Mouse (Mus musculus) kidney, adult 2 months (tissue): ENCODE measurements around the gene Pou4f2. TPM values are rescaled to one million over a fixed set of nuclear protein-coding genes. Genes with fewer than 3 reads are reported as not detected.

Experiments
- DNase-seq: peaks from one replicate; pipeline ENCODE4 v3.0.0; 2021
- H3K27ac ChIP-seq: fragments of 200-500 bp; 2 replicates; pipeline ENCODE4 v1.5.1; 2012; ENCODE audit warnings: low read depth, low read length, control low read depth, inconsistent platforms; ENCODE audit not compliant: insufficient read depth
- H3K27me3 ChIP-seq: fragments of 200-500 bp; replicated peaks from 2 replicates; pipeline ENCODE4 v1.6.1; 2012; ENCODE audit warnings: mild to moderate bottlenecking, moderate library complexity, low read length, inconsistent platforms; ENCODE audit not compliant: control insufficient read depth, insufficient read depth
- H3K36me3 ChIP-seq: fragments of 200-500 bp; 2 replicates; pipeline ENCODE4 v1.6.1; 2012; ENCODE audit warnings: mild to moderate bottlenecking, moderate library complexity, low read length, inconsistent platforms; ENCODE audit not compliant: control insufficient read depth, insufficient read depth
- H3K4me1 ChIP-seq: fragments of 200-500 bp; 2 replicates; pipeline ENCODE4 v1.6.1; 2011; ENCODE audit warnings: low read length; ENCODE audit not compliant: control insufficient read depth, insufficient read depth
- H3K4me3 ChIP-seq: fragments of 200-500 bp; 2 replicates; pipeline ENCODE4 v1.5.1; 2011; ENCODE audit warnings: mild to moderate bottlenecking, low read depth, low read length, control low read depth; ENCODE audit not compliant: insufficient read depth
- CTCF ChIP-seq: fragments of 200-500 bp; conservative IDR thresholded peaks from 2 replicates; pipeline ENCODE4 v1.5.1; 2011; ENCODE audit warnings: low read depth, mild to moderate bottlenecking, control low read depth, low read length, moderate library complexity, mixed read lengths; ENCODE audit not compliant: insufficient read depth, insufficient read length
- POLR2A ChIP-seq: fragments of 200-500 bp; IDR thresholded peaks from one replicate; pipeline ENCODE4 v1.6.1; 2011; ENCODE audit warnings: low read depth, low read length, control low read depth
- WGBS: fragments of 180-500 bp; shearing (Covaris S2); methylation state at CpG from one replicate; pipeline ENCODE4 v1.1.7; 2018; 5-methylcytosine and 5-hydroxymethylcytosine counted together
- polyA plus RNA-seq: library from polyadenylated mRNA; depleted of rRNA; stranded (reverse); fragments of >200 nt; gene quantifications from 2 replicates; pipeline ENCODE4 v1.2.3, GENCODE M21; 2012; rRNA removed

The Pou4f2 gene
- polyA plus RNA-seq, 1 experiment: not detected

DNA sequence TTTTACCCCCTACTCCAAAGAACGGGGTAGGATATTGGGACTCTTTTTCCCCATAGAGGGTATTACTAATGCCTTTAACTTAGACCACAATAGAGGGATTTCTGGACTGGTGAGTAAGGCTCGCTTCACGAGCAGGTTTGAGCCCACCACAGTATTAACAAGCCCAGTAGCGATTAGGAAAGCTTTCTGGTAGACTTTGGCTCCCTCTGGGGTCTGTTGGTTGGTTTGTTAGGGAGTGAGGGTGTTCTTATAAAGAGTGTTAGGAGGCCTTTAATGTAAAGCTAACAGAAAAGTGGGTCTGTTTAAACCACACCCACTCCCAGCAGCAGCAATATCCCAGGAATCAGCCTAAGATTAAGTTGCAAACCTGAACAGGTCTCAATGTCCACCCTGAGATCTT lies 17.2 kb downstream of the Pou4f2 start:
- WGBS: 34% methylated on average over 4 of the region's 4 CpGs
- no peak for DNase-seq
- Histone ChIP-seq H3K4me3 (no peak overlapping the region), H3K27ac (no peak overlapping the region), H3K36me3 (no peaks in the 10 kb centered on the region), H3K4me1 (no peaks in the 10 kb centered on the region), H3K27me3 (peaks cover 4% of the 10 kb centered on the region)
- TF ChIP-seq POLR2A: no peak
- TF ChIP-seq CTCF: no peak

DNA sequence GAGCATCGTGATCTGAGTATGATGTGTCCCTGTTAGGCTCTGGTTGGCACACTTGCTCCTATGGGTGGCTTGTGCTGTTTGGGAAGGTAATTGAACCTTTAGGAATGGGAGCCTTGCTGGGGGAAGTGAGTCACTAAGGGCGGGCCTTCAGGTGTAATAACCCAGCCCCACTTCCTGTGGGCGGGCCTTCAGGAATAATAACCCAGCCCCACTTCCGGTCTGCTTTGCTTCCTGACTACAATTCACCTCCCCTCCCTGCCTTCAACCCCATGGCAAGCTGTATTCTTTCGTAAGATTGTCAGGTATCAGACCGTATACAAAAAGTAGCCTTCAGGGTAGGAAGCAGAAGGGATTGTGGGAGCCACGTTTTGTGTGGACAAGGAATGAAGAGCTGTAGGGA lies 45.7 kb downstream of the Pou4f2 start:
- no peak for TF ChIP-seq POLR2A
- no peak for TF ChIP-seq CTCF
- no peaks in the 10 kb centered on the region for H3K27me3 ChIP-seq
- H3K4me3 ChIP-seq: no peak overlapping the region
- H3K4me1 ChIP-seq: no peaks in the 10 kb centered on the region
- WGBS: 85% methylated on average over 7 of the region's 7 CpGs
- no peaks in the 10 kb centered on the region for H3K36me3 ChIP-seq
- no peak overlapping the region for H3K27ac ChIP-seq
- no peak for DNase-seq

Other genes with a start within 250 kb of the Pou4f2 start
- gene Ttc29, start 223.3 kb downstream of the Pou4f2 start, polyA plus RNA-seq: 0.05 TPM in 1 of 2 replicates, not detected in the other
- 13.5 and 17.7 TPM in 2 replicates for gene Rbmxl1, start 72.3 kb upstream of the Pou4f2 start, polyA plus RNA-seq
- 6.9 and 8.1 TPM in 2 replicates for gene Slc10a7, start 72.7 kb upstream of the Pou4f2 start, polyA plus RNA-seq